Mouse (Mus musculus) frontal cortex, adult (tissue): ENCODE results near the gene Ralgps2.

Experiments used
- ATAC-seq: cut with Nextera tagmentation; 2 replicates; pipeline ENCODE4 v1.9.2; 2017; ENCODE audit warnings: mild to moderate bottlenecking, moderate library complexity, mixed read lengths; ENCODE audit not compliant: low TSS enrichment

Gene Ralgps2

DNA sequence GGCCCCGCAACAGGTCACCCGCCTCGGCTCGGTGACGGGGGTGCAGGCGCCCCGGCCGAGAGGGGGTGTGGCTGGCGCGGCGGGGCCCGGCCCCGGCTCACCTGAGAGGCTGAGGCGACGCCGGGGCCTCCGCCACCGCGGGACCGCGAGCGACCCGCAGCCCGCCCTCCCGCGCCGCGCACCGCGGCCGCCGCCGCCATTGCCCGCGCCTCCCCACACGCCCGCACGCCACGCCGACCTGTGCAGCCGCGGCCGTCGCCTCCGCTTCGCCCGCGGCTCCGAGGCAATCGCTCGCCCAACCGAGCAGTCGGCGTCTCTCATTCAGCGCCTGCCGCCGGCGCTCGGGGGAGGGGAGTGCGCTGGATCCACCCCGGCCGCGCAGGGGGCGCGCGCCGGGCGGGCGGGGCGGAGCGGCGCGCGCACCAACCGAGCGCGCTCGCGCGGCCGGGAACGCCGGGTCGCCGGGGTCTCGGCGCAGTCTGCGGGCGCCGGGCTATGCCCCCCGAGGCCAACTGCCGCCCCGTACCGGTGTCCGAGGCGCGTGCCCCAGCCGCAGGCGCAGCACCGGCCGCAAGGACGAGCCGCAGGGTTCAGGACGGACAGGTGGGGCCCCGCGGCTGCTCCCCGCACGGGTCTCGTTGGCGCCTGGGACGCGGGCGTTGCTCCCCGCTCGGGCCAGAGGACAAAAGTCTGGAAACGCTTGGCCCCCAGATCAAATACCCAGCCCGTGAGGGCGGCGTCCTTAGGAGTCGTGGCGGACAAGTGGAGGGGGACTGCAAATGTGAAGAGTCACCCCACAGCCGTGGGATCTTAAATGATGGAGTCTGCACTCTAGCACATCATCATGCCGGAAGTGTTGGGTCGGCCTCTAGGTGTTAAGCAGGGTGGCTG lies at the start of gene Ralgps2:
Ralgps2 (minus strand) TSS at position 376 of the 891 bp plus-strand sequence.
- peak; percentile 82 for ATAC-seq

DNA sequence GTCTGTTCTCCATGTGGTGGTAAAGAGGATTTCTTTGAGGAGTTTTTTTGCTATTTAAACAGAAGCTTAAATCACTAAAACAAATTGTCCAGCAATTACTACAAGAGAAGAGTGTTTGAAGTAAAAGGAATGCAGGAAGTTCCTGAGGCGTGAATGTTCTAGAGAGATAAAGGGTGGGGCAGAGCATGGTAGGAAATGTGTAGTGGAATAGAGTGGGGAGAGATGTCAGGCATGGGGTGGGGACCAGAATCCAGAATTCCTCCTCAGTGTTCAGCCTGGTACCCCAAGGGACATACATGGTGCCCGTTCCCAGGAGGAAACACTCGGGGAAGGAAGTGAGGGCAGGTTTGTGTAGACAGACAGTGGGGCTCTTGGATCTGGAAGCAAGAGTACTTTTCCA lies 48.1 kb upstream of the Ralgps2 start:
- no peak for ATAC-seq

DNA sequence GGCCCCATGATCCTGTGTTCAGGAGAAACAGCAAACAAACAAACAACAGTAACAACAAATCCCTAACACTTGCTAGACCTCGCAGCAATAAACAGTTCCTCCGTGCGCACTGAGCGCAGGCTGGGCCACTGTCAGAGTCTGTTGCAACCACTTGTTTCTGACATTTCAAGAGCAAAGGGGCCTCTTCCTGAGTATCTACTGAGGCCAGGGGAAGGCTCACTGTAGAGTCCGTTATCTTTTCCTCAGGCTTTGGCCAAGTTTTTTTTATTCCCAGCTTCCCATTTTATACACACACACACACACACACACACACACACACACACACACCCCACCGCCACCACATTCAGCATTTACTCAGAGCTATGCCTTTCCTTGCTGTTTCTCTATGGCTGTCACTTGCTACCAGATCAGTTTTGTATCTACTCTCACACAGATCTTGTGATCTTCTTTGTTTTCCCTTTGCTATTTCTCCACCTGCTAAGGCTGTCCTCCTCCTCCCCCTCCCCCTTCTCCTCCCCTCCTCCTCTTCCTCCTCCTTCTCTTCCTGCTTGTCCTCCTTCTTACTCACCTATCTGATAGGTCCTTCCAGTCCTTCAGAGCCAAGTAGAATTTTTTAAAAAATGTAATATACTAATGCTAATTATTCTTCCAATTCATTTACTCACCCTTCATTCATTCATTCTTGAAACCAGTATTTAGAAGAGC lies 47.4 kb upstream of the Ralgps2 start:
- no peak for ATAC-seq

DNA sequence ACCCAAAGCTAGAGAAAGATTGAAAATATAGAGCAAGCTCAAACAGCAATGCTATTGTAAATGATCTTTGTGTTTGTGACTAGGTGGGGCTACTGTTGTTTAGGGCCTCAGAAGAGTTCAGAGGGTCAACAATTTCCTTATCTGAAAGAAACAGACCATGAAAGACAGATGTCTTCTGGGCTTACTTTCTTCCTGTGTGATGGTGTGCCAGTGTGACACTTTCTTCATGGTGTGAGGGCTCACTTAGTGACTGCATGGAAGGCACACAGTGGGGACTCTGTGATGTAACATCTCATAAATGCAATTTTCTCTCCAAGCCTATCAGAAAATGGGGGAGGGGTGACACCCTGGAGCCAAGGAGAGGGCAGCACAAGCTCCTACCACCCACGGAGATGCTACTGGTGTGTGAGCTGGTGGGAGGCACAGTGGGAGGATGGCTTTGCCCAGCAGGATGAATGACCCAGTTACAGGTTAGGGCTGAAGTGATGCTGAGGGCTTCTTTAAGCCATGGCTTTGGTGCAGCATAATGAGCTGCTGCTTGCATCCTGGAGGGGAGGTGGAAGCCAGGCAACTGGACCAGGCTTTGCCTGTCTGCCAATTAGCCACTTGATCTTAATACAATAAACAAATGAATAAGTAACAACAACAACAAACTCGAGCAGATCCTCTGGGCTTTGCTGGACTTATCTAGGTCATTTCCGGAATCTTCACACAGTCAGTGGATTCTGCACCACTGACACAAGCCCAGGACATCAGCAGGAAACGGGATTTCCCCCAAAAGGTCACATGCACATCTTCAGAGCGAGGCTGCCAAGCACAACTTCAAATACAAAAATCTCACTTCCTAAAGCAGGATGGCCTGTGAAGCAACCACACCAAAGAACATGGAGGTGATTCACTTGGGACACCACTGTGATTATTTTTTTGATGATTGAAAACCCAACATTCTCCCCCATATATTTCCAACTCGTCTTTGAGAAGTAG lies 46.5 kb upstream of the Ralgps2 start:
- peak; percentile 22; the same call in 1 of the 2 replicates for ATAC-seq

DNA sequence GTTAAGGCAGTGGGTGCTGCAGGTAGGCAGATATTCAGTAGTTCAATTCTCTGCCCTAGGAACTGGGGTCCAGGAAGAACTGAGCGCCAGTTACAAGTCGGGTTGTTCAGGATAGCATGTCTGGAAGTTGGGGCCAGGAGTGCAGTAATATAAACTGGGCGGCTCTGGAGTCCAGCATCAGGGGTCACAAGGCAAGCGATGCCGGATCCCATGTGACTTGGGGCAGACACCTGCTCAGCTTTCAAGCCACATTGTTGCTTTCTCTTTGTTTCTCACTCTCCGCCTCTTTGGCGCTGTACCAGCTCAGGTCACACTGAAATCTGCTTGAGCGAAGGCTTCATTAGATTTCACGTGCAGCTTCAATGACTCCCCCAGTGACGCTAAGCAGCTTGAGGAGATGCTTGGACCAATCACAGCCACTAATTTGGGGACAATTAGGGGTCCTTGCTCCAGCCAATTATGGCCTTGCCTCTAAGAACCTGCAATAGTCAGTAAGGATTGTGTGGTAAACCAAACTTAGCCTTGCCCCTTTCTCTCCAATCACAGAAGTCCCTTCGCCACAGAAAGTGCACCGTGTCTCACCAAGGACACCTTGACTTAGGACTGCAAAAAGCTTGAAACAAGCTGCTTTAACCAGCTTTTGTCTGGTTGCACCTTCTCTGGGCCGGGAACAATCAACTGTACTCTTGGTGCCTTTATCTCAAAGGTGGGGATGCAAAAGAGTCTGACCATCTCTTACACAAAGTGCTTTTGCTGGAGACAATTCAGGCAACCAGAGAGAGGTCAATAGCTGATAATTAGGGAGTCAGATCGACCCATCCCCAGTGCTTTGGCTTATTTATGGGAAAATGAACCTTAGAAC lies 43.8 kb upstream of the Ralgps2 start:
- no peak for ATAC-seq

DNA sequence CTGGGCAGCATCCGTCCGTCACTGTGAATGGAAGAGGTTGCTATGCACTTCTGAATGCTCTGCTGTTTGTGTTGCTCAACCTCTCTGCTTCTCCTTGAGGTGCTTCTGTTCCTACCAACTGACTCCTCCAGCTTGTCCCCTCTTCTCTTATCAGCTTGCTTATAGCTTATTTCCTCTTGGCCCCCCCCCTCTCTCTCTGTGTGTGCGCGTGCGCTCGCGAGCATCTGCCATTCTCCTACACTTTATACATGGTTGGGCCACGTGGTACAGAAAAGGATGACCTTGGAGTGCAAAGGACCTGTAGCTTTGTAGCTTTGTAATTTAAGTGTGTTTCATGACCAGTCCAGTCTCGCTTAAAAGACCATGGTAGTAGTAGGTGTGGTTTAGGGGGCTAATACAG lies 42.5 kb upstream of the Ralgps2 start:
- no peak for ATAC-seq

DNA sequence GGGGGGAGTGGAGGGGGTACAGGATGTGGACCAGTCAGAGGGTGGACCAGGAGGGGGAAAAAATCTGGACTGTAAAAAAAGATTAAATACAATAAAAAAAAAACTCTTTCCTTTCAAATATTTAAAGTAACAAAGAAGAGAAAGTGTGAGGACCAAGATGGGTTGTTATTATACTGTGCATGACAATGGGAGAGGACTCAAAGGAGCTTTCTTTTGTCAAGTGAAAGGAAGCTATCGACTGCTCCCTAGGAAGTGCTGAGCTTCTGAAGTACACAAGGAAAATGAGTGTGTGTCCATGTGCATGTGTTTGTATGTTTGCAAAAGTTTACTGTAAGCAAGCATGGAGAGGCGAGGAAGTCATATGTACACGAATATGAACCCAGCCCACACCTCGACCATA lies 40.3 kb upstream of the Ralgps2 start:
- ATAC-seq, result no peak

DNA sequence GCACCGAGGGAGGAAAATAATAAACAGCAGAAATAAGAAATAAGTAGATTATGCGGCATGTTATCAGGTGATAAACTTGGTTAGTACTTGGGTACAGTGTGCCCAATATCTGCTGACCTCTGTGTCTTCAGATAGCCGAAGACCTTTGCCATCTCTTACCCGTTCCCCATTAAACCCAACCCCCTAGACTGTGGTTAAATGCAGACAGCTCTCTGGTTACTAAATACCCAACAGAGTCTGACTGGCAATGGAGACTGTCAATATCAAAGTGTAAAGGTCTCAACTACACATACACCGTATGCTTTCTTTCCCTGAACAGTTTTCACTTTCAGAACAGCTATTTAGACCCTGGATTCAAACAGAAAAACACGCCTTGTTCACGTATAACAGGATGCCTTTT lies 39.2 kb upstream of the Ralgps2 start:
- no peak for ATAC-seq

DNA sequence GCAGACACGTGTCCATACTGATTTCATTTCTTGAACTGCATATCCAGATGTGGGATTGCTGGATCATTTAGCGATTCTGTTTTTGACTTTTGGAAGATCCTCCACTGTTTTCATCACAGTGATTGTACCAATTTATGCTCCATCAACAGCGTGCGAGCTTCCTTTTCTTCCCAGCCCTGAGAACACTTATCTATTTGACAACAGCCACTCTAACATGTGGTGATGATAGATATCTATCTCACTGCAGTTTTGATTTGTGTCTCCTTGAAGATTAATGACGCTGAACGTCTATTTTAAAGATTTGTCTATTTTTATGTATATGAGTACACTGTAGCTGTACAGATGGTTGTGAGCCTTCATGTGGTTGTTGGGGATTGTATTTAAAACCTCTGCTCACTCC lies 34.4 kb upstream of the Ralgps2 start:
- ATAC-seq, result no peak

DNA sequence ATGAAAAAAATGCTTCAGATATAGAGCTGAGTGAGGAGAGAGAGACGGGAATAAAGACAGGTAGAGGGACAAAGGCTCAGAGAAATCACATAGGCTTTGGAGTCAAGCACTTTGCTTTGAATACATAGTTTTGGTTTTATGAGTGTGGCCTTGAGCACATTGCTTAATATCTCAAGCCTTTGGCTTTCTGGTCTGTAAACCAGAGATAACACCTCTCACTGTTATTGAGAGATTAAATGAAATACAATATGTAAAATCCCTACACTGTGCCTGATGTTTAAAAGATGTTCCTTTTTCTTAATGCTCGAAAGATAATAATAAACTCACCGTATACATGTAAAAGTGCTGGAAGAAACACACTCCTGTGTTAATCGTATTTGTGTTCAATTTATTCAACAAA lies 33.0 kb upstream of the Ralgps2 start:
- ATAC-seq, result no peak

DNA sequence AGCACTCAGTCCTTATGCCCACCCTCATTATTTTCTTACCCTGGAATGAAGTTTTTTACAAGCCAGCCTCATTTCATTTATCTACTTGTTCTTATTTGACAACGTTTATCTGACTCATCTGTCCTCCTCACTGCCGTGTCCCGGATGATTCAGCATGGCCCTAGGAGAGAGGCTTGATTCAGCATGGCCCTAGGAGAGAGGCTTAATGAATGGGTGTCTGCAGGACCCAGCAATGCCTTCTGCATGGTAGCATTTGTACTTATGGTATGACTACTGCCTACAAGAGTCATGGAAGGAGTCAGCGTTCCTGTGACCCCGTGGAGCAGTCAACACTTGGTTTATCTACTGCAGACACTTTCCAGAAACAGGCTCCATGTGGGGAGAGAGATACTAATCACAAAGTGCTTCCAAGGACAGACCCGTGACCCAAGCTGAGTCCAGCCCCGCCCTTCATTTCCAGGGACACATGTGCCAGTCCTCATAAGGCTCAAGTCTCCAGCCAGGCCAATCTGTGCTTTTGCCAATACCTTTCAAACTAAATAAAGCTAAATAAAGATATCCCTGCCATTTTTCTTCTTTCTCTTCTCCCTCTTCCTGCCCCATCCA lies 31.9 kb upstream of the Ralgps2 start:
- no peak for ATAC-seq

DNA sequence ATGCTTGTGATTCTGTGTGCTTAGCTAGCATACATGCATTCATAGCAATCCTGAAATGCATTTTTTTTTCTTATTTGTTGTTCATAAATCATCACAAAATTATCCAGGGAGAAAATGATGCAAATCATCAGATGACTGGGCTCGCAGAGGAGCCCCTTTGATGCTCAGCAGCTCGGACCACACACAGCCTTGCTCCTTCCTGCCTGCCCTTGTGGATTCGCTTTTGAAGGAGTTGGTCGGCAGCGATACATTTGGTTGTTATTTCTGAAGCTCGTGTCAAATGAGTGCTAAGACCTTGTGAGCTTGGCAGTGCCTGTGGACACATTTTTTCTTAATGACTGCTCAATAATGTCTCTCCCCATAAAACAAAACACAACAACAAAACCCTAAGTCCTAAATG lies 31.2 kb upstream of the Ralgps2 start:
- no peak for ATAC-seq

DNA sequence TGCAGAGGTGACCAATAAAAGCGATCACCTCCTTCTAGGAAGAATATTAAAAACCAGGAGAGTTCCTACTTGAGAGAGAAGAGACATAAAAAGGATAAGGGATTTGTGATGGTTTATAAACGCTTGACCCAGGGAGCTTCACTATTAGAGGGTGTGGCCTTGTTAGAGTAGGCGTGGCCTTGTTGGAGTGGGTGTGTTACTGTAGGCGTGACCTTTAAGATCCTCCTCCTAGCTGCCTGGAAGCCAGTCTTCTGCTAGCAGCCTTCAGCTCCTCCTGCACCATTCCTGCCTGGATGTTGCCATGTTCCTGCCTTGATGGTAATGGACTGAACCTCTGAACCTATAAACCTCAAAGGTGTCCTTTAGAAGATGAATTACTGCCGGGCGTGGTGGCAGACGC lies 28.7 kb upstream of the Ralgps2 start:
- ATAC-seq, result no peak

DNA sequence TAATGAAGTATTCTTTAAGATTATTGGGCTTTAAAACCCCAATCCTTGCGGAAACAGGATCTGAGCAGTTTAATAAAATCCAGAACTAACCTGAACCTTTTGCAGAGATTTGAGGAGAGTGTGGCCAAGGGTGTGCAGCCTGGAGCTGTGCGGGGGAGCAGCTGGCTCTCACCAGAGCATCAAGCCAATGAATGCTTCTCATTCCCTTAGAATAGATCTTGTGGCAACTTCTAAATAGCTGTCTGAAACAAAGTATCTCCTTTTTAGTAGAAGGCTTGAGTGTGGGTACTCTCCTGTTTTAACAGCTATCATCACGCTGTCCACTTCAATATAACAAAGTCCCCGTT lies 25.1 kb upstream of the Ralgps2 start:
- peak; percentile 65; the same call in 1 of the 2 replicates for ATAC-seq

DNA sequence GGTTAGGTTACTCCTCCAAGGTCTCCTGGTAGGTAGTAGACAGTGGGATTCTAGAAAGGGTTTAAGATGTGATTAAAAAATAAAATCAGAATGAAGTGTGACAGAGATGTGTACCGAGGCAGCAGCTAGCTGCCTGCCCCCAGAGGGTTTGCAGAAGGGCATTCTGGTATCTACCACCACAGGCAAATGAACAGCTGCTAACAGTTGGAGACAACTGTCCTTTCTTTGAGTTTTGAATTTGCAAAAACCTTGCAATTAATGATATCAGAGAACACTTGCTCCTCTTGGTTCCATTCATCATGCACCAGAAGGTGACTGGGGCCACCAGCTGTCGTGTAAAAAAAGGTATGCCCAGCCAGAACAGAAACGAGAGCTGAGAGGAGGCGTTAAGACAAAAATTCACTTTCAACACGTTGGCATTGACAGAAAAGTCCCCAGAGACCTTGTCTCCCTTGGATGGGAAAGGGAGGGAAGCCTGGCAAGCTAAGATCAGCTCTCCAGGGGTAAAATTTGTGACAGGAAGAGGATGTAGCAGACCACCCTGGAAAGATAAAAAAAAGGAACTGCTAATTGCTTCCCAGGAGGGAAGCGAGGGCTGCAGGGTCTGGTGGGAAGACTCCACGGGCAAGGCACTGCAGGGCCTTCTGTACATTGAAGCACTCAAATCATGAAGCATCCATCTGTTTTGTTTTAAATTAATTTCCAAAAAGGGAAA lies 24.6 kb upstream of the Ralgps2 start:
- no peak for ATAC-seq

DNA sequence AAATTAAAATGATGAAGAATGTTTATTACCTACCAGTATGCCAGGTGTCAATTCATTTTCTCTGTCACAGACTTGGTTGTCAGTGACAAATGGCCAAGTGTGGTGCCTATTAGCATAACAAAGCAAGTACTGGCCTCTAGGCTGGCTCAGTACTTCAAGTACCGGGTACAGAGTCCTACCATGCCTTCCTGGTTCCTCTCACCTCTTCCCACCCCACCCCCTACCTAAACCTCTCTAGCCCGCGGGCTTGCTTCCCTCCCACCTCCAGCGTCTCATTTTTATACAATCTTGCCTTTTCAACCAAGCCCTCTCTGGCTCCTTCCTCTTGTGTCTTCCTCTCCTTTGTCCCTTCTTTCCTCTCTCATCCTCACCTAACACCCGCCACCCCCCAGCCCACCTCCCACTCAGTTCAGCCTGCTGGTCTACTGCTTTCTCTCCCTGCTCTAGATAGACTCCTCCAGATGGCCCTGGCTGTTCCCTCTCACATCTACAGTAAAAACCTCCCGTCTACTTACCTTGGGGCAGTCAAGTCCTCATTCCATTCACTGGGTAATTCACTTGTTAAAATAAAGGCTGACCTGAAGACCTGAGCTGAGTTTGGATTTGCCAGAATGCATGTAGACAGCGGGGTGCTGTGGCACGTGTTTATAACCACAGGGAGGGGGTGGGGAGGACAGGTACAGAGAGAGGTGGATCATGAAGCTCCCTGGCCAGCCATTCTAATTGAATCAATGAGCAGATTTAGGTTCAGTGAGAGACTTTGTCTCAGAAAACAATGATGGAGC lies 22.2 kb upstream of the Ralgps2 start:
- no peak for ATAC-seq

DNA sequence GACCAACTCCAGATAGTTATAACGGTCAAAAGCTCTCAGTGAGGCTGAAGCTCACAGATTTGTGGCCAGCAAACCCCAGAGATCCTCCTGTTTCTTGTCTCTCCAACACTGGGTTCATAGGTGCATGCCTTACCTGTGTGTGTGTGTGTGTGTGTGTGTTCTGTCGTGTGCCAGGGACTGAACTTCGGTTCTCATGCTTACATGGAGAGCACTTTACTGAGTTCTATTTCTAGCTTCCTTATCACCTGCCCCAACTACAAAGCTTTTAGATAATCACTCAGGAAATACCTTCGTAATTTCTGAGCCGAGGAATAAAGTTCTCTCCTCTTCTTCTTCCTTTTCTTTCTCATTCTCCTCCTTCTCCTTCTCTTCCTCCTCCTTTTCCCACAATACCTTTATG lies 19.6 kb upstream of the Ralgps2 start:
- no peak for ATAC-seq

DNA sequence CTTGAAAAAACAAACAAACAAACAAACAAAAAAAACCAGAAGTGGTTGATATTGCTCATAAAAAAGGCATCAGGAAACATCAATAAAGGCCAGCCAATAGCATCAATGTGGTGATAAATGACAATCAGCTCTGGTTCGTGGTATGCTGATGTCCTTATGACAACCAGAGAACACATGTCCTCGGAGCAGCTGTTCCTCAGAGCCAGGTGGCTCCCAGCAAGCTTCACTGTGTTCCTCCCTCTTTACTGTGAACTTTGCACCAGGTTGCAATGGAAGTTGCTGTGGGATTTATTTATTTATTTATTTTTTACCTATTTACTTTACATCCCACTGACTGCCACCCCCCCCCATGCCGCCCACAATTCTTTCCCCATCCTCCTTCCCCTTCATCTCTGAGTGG lies 17.9 kb upstream of the Ralgps2 start:
- ATAC-seq, result no peak
